Mouse (Mus musculus) large intestine, adult 2 months (tissue): Measurements from ENCODE around the gene Blvrb. TPM values are rescaled to one million over a fixed set of nuclear protein-coding genes. Genes with fewer than 3 reads are reported as not detected.

ENCODE experiments used
- DNase-seq: peaks from one replicate; pipeline ENCODE4 v3.0.0-alpha.2; 2012; ENCODE audit warnings: low read depth, low spot score
- WGBS: fragments of 180-500 bp; shearing (Covaris S2); methylation state at CpG from one replicate; pipeline ENCODE4 v1.1.7; 2018; 5-methylcytosine and 5-hydroxymethylcytosine counted together
- polyA plus RNA-seq: library from polyadenylated mRNA; depleted of rRNA; stranded (reverse); fragments of >200 nt; gene quantifications from 2 replicates; pipeline ENCODE4 v1.2.3, GENCODE M21; 2012; rRNA removed

The Blvrb gene
- polyA plus RNA-seq, 1 experiment: 60.1 TPM

- DNase-seq: no peak
- 62% methylated on average over 4 of the region's 4 CpGs for WGBS
Observed at GRCm38 (mm10) chr7:27501620-27502019, 53.8 kb downstream of the Blvrb start.

GRCm38 (mm10) chr7:27506765-27507370 lies 59.1 kb downstream of the Blvrb start:
- no peak for DNase-seq
- 45% methylated on average over 9 of the region's 9 CpGs for WGBS

GRCm38 (mm10) chr7:27507711-27508647 lies 60.2 kb downstream of the Blvrb start:
- under 1% methylated on average over 54 of the region's 54 CpGs for WGBS
- peak; percentile 97 for DNase-seq

GRCm38 (mm10) chr7:27508648-27509005 lies 60.8 kb downstream of the Blvrb start:
- no peak for DNase-seq
- 12% methylated on average over 6 of the region's 6 CpGs for WGBS

- no peak for DNase-seq
- 97% methylated on average over 2 of the region's 2 CpGs for WGBS
Observed at GRCm38 (mm10) chr7:27510809-27511208, 63.0 kb downstream of the Blvrb start.

GRCm38 (mm10) chr7:27514961-27515360 lies 67.2 kb downstream of the Blvrb start:
- WGBS: 61% methylated on average over 9 of the region's 9 CpGs
- no peak for DNase-seq

Other genes starting within 250 kb of the Blvrb start
- 27.3 and 32.7 TPM in 2 replicates for gene Itpkc, start 219.3 kb upstream of the Blvrb start, polyA plus RNA-seq
- 31.9 and 34.1 TPM in 2 replicates for gene Coq8b, start 215.0 kb upstream of the Blvrb start, polyA plus RNA-seq
- 6.4 and 6.6 TPM in 2 replicates for gene Numbl, start 189.5 kb upstream of the Blvrb start, polyA plus RNA-seq
- 71.2 and 75.4 TPM in 2 replicates for gene Ltbp4, start 110.3 kb upstream of the Blvrb start, polyA plus RNA-seq
- 59.9 and 78.1 TPM in 2 replicates for gene Shkbp1, start 92.0 kb upstream of the Blvrb start, polyA plus RNA-seq
- 0.22 TPM in 1 of 2 replicates, not detected in the other for gene Gm20479, start 90.6 kb upstream of the Blvrb start, polyA plus RNA-seq
- 0.19 and 0.34 TPM in 2 replicates for gene Sptbn4, start 292 bp upstream of the Blvrb start, polyA plus RNA-seq
- 14.5 and 15.3 TPM in 2 replicates for gene Sertad3, start 25.8 kb downstream of the Blvrb start, polyA plus RNA-seq
- gene Sertad1, start 38.9 kb downstream of the Blvrb start, polyA plus RNA-seq: 54.5 and 60.4 TPM in 2 replicates
- 1.1 and 1.2 TPM in 2 replicates for gene Prx, start 51.3 kb downstream of the Blvrb start, polyA plus RNA-seq
- gene Hipk4, start 75.3 kb downstream of the Blvrb start, polyA plus RNA-seq: 0.56 and 0.73 TPM in 2 replicates
- 61.4 and 63.0 TPM in 2 replicates for gene Pld3, start 105.2 kb downstream of the Blvrb start, polyA plus RNA-seq
- 15.9 and 16.6 TPM in 2 replicates for gene 2310022A10Rik, start 105.3 kb downstream of the Blvrb start, polyA plus RNA-seq
- 40.2 and 44.7 TPM in 2 replicates for gene Akt2, start 143.6 kb downstream of the Blvrb start, polyA plus RNA-seq
- gene Ttc9b, start 205.9 kb downstream of the Blvrb start, polyA plus RNA-seq: 0.12 and 0.38 TPM in 2 replicates
- gene Map3k10, start 226.6 kb downstream of the Blvrb start, polyA plus RNA-seq: 10.8 and 11.4 TPM in 2 replicates
- 0.10 TPM in 2 replicates for gene Zfp607b, start 241.4 kb downstream of the Blvrb start, polyA plus RNA-seq